Mouse (Mus musculus) heart, adult 2 months (tissue): ENCODE results near the gene Rnf126.

Source experiments
- CTCF ChIP-seq: fragments of 200-600 bp; IDR thresholded peaks from 2 replicates; pipeline ENCODE4 v1.8.1; 2022; ENCODE audit warnings: antibody characterized with exemption, mild to moderate bottlenecking, moderate library complexity
- EP300 ChIP-seq: fragments of 200-500 bp; IDR thresholded peaks from 2 replicates; pipeline ENCODE4 v1.6.1; 2011; ENCODE audit warnings: low read depth, low read length, control low read depth; ENCODE audit not compliant: insufficient read depth

GRCm38 (mm10) chr10:79723047-79723446, 43.7 kb downstream of the Rnf126 start:
- no peak for TF ChIP-seq CTCF
- TF ChIP-seq EP300 = no peak
